Mouse (Mus musculus) thymus, adult 2 months (tissue): ENCODE data around the gene Lrrc7. TPM values are rescaled to one million over a fixed set of nuclear protein-coding genes. Genes with fewer than 3 reads are reported as not detected.

ENCODE experiments used
- DNase-seq: peaks from one replicate; pipeline ENCODE4 v3.0.0; 2021
- H3K27ac ChIP-seq: fragments of 200-500 bp; 2 replicates; pipeline ENCODE4 v1.5.1; 2012; ENCODE audit warnings: low read length, control low read depth; ENCODE audit not compliant: control insufficient read depth, insufficient read depth
- H3K27me3 ChIP-seq: fragments of 200-500 bp; 2 replicates; pipeline ENCODE4 v1.6.1; 2012; ENCODE audit warnings: mild to moderate bottlenecking, low read length, moderate library complexity, mixed read lengths; ENCODE audit not compliant: control insufficient read depth, insufficient read depth
- H3K36me3 ChIP-seq: fragments of 200-500 bp; 2 replicates; pipeline ENCODE4 v1.6.1; 2012; ENCODE audit warnings: mild to moderate bottlenecking, low read length, moderate library complexity; ENCODE audit not compliant: control insufficient read depth, insufficient read depth
- H3K4me1 ChIP-seq: fragments of 200-500 bp; replicated peaks from 2 replicates; pipeline ENCODE4 v1.6.1; 2012; ENCODE audit warnings: low read length; ENCODE audit not compliant: control insufficient read depth, insufficient read depth
- H3K4me3 ChIP-seq: fragments of 200-500 bp; 2 replicates; pipeline ENCODE4 v1.5.1; 2012; ENCODE audit warnings: mild to moderate bottlenecking, low read length, control low read depth, moderate library complexity; ENCODE audit not compliant: control insufficient read depth, insufficient read depth
- CTCF ChIP-seq: fragments of 200-500 bp; IDR thresholded peaks from 2 replicates; pipeline ENCODE4 v1.5.1; 2012; ENCODE audit warnings: mild to moderate bottlenecking, control low read depth, low read length, moderate library complexity, borderline replicate concordance; ENCODE audit not compliant: control insufficient read depth, poor library complexity, insufficient read depth; ENCODE audit errors: extremely low read depth
- POLR2A ChIP-seq: fragments of 200-500 bp; IDR thresholded peaks from 2 replicates; pipeline ENCODE4 v1.6.1; 2012; ENCODE audit warnings: mild to moderate bottlenecking, low read length, control low read depth, moderate library complexity; ENCODE audit not compliant: control insufficient read depth, poor library complexity, insufficient read depth; ENCODE audit errors: extremely low read depth
- WGBS: fragments of 180-500 bp; shearing (Covaris S2); methylation state at CpG from one replicate; pipeline ENCODE4 v1.1.7; 2018; 5-methylcytosine and 5-hydroxymethylcytosine counted together
- polyA plus RNA-seq: library from polyadenylated mRNA; depleted of rRNA; stranded (reverse); fragments of >200 nt; gene quantifications from 2 replicates; pipeline ENCODE4 v1.2.3, GENCODE M21; 2012

Gene Lrrc7
- polyA plus RNA-seq, 1 experiment = not detected

- H3K27me3 ChIP-seq = no peaks in the 10 kb centered on the region
- no peaks in the 10 kb centered on the region for H3K36me3 ChIP-seq
- no peak overlapping the region for H3K27ac ChIP-seq
- H3K4me3 ChIP-seq = no peak overlapping the region
- no peaks in the 10 kb centered on the region for H3K4me1 ChIP-seq
- no peak for DNase-seq
- TF ChIP-seq POLR2A (no peak), CTCF (no peak)
- WGBS = 86% methylated on average over 1 of the region's 1 CpGs
These were observed 289.3 kb downstream of the Lrrc7 start for GRCm38 (mm10) chr3:158272700-158273099.

GRCm38 (mm10) chr3:158270887-158271286 lies 291.1 kb downstream of the Lrrc7 start:
- Histone ChIP-seq H3K27ac (no peak overlapping the region), H3K27me3 (no peaks in the 10 kb centered on the region), H3K36me3 (no peaks in the 10 kb centered on the region), H3K4me3 (no peak overlapping the region), H3K4me1 (no peaks in the 10 kb centered on the region)
- TF ChIP-seq CTCF = no peak
- no peak for TF ChIP-seq POLR2A
- no peak for DNase-seq
- WGBS = 78% methylated on average over 1 of the region's 1 CpGs

- Histone ChIP-seq H3K27me3 (no peaks in the 10 kb centered on the region), H3K4me1 (no peaks in the 10 kb centered on the region), H3K4me3 (no peak overlapping the region), H3K36me3 (no peaks in the 10 kb centered on the region), H3K27ac (no peak overlapping the region)
- no peak for DNase-seq
- TF ChIP-seq CTCF (no peak), POLR2A (no peak)
These were observed 309.4 kb downstream of the Lrrc7 start for GRCm38 (mm10) chr3:158252576-158252975.

- Histone ChIP-seq H3K4me3 (no peak overlapping the region), H3K4me1 (no peaks in the 10 kb centered on the region), H3K27me3 (no peaks in the 10 kb centered on the region), H3K36me3 (no peaks in the 10 kb centered on the region), H3K27ac (no peak overlapping the region)
- 69% methylated on average over 1 of the region's 1 CpGs for WGBS
- DNase-seq = no peak
- no peak for TF ChIP-seq POLR2A
These were observed 314.3 kb downstream of the Lrrc7 start for GRCm38 (mm10) chr3:158247672-158248071.

- WGBS = 91% methylated on average over 2 of the region's 2 CpGs
- Histone ChIP-seq H3K4me3 (no peak overlapping the region), H3K36me3 (no peaks in the 10 kb centered on the region), H3K27me3 (no peaks in the 10 kb centered on the region), H3K4me1 (no peaks in the 10 kb centered on the region), H3K27ac (no peak overlapping the region)
- TF ChIP-seq POLR2A (no peak), CTCF (no peak)
- DNase-seq = no peak
These were observed 351.4 kb downstream of the Lrrc7 start for GRCm38 (mm10) chr3:158210657-158211056.

GRCm38 (mm10) chr3:158210026-158210425 lies 352.0 kb downstream of the Lrrc7 start:
- no peak for DNase-seq
- no peak overlapping the region for H3K4me3 ChIP-seq

GRCm38 (mm10) chr3:158207840-158208239 lies 354.2 kb downstream of the Lrrc7 start:
- Histone ChIP-seq H3K4me1 (no peaks in the 10 kb centered on the region), H3K4me3 (no peak overlapping the region), H3K27ac (no peak overlapping the region), H3K27me3 (no peaks in the 10 kb centered on the region), H3K36me3 (no peaks in the 10 kb centered on the region)
- WGBS = 64% methylated on average over 2 of the region's 2 CpGs
- TF ChIP-seq CTCF (no peak), POLR2A (no peak)
- DNase-seq = no peak

More at GRCm38 (mm10) chr3:158210026-158210425, 352.0 kb downstream of the Lrrc7 start:
- WGBS = 16% methylated on average over 2 of the region's 2 CpGs
- Histone ChIP-seq H3K36me3 (no peaks in the 10 kb centered on the region), H3K27ac (no peak overlapping the region), H3K27me3 (no peaks in the 10 kb centered on the region), H3K4me1 (no peaks in the 10 kb centered on the region)
- TF ChIP-seq CTCF (no peak), POLR2A (no peak)
